Mouse (Mus musculus) testis, adult 2 months (tissue): ENCODE measurements around the gene Urm1.

ENCODE experiments used
- CTCF ChIP-seq: fragments of 200-500 bp; IDR thresholded peaks from 2 replicates; pipeline ENCODE4 v1.5.1; 2012; ENCODE audit warnings: low read depth, mild to moderate bottlenecking, inconsistent platforms, low read length, moderate library complexity; ENCODE audit not compliant: control insufficient read depth, insufficient read depth, insufficient replicate concordance
- POLR2A ChIP-seq: fragments of 200-500 bp; IDR thresholded peaks from 2 replicates; pipeline ENCODE4 v1.6.1; 2012; ENCODE audit warnings: low read depth, mild to moderate bottlenecking, inconsistent platforms, low read length, moderate library complexity; ENCODE audit not compliant: control insufficient read depth

DNA sequence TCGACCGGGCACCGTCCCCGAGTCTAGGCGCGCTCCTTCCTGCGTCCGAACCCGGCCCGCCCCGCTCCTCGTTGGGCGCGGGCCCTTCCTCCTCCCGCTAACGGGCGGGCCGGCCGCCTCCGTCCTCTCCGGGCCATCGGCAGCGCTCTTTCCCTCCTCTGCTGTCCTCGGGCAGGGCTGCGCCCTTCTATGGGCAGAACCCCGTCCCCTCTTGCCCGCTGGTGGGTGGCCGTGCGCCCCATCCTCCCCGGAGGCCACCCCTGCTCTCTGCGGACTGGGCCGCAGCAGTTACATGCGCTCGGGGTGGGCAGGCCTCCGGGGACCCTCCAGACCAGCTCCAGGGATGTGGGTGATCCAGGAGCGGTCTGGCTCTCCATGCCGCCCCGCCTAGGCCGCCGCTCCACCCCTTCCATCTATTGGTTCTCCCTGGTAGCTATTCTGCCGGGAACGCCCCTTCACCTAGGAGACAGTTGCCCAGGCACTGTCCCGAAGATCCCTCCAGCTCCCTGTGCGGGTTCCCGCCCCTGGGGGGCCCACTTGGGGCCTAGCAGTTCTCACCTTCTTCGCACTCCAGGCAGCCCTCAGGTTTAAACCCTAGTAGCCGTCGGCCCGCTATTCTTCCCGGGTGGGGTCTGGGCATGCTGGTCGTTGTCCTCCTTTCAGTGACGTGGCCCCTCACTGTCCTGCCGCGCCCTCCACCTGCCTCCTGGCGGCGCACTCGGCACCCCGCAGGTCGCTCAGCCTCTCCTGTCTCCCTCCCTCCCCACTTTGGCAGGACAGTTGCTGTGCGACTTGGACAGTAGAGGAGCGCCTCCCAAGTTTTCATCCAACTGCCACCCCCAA is 70.3 kb downstream of the Urm1 start:
- TF ChIP-seq POLR2A: no peak
- TF ChIP-seq CTCF: peak; percentile 44; the same call in 1 of the 2 replicates
